Mouse (Mus musculus) hindbrain, embryonic 15.5 days (tissue): ENCODE results near the gene Pitx1. TPM values are rescaled to one million over a fixed set of nuclear protein-coding genes. Genes with fewer than 3 reads are reported as not detected.
A peak's percentile ranks its signal among the peaks of the same experiment; 100 is the strongest.

Source experiments
- ATAC-seq: fragments of 200-750 bp; cut with Nextera tagmentation; 2 replicates; pipeline ENCODE4 v1.8.0; 2017; ENCODE audit warnings: low read depth, moderate number of reproducible peaks, moderate TSS enrichment; ENCODE audit not compliant: low FRiP score
- H3K27ac ChIP-seq: fragments of 300-500 bp; sonication (generic); replicated peaks from 2 replicates; pipeline ENCODE4 v1.5.1; 2015; ENCODE audit warnings: mild to moderate bottlenecking, inconsistent platforms
- H3K27me3 ChIP-seq: fragments of 300-500 bp; sonication (generic); 2 replicates; pipeline ENCODE4 v1.6.1; 2015; ENCODE audit warnings: control low read depth, inconsistent platforms
- H3K36me3 ChIP-seq: fragments of 300-500 bp; sonication (generic); 2 replicates; pipeline ENCODE4 v1.6.1; 2015; ENCODE audit warnings: control low read depth, inconsistent platforms
- H3K4me1 ChIP-seq: fragments of 300-500 bp; sonication (generic); replicated peaks from 2 replicates; pipeline ENCODE4 v1.6.1; 2015; ENCODE audit warnings: control low read depth, inconsistent platforms
- H3K4me2 ChIP-seq: fragments of 300-500 bp; sonication (generic); 2 replicates; pipeline ENCODE4 v1.6.1; 2015; ENCODE audit warnings: moderate library complexity, mild to moderate bottlenecking, inconsistent platforms
- H3K4me3 ChIP-seq: fragments of 300-500 bp; sonication (generic); 2 replicates; pipeline ENCODE4 v1.5.1; 2015; ENCODE audit warnings: mild to moderate bottlenecking, inconsistent platforms
- H3K9ac ChIP-seq: fragments of 300-500 bp; sonication (generic); 2 replicates; pipeline ENCODE4 v1.6.1; 2015; ENCODE audit warnings: inconsistent platforms
- H3K9me3 ChIP-seq: fragments of 300-500 bp; sonication (generic); 2 replicates; pipeline ENCODE4 v1.6.1; 2016; ENCODE audit warnings: control low read depth, inconsistent platforms
- WGBS: fragments of 180-500 bp; shearing (Covaris S2); methylation state at CpG from one replicate; pipeline ENCODE4 v1.1.7; 2015; 5-methylcytosine and 5-hydroxymethylcytosine counted together
- polyA plus RNA-seq: library from polyadenylated mRNA; unstranded; fragments of >200 nt; fragmentation: Nextera tagmentation; extraction: Ambion mirVana; gene quantifications from 2 replicates; pipeline ENCODE4 v1.2.1, GENCODE M21; 2015

Pitx1 gene
- polyA plus RNA-seq, 1 experiment from 2014 or later, result 0.30 TPM

GRCm38 (mm10) chr13:55829018-55829655, 6.9 kb downstream of the Pitx1 start:
- no peak overlapping the region for H3K9ac ChIP-seq
- 2% methylated on average over 12 of the region's 12 CpGs for WGBS
- peaks cover 23% of the 10 kb centered on the region for H3K4me1 ChIP-seq

GRCm38 (mm10) chr13:55828141-55829017, 7.6 kb downstream of the Pitx1 start:
- Histone ChIP-seq H3K27me3 (peaks cover 81% of the 10 kb centered on the region), H3K4me3 (no peak overlapping the region), H3K4me1 (peaks cover 23% of the 10 kb centered on the region), H3K9ac (no peak overlapping the region), H3K27ac (no peak overlapping the region), H3K36me3 (no peaks in the 10 kb centered on the region), H3K9me3 (no peaks in the 10 kb centered on the region), H3K4me2 (no peak overlapping the region)
- under 1% methylated on average over 50 of the region's 50 CpGs for WGBS
- ATAC-seq, result no peak

More at GRCm38 (mm10) chr13:55829018-55829655, 6.9 kb downstream of the Pitx1 start:
- H3K27me3 ChIP-seq, result peaks cover 81% of the 10 kb centered on the region
- no peaks in the 10 kb centered on the region for H3K36me3 ChIP-seq
- no peak overlapping the region for H3K27ac ChIP-seq
- no peak for ATAC-seq
- H3K4me3 ChIP-seq, result no peak overlapping the region
- no peak overlapping the region for H3K4me2 ChIP-seq
- no peaks in the 10 kb centered on the region for H3K9me3 ChIP-seq

GRCm38 (mm10) chr13:55827679-55828140, 8.3 kb downstream of the Pitx1 start:
- H3K4me3 ChIP-seq, result no peak overlapping the region
- peaks cover 81% of the 10 kb centered on the region for H3K27me3 ChIP-seq
- 1% methylated on average over 6 of the region's 6 CpGs for WGBS
- peaks cover 23% of the 10 kb centered on the region for H3K4me1 ChIP-seq
- H3K9ac ChIP-seq, result no peak overlapping the region
- no peaks in the 10 kb centered on the region for H3K36me3 ChIP-seq
- H3K9me3 ChIP-seq, result no peaks in the 10 kb centered on the region
- ATAC-seq, result no peak
- no peak overlapping the region for H3K4me2 ChIP-seq
- no peak overlapping the region for H3K27ac ChIP-seq

GRCm38 (mm10) chr13:55826796-55827678, 9.0 kb downstream of the Pitx1 start:
- Histone ChIP-seq H3K36me3 (no peaks in the 10 kb centered on the region), H3K4me3 (no peak overlapping the region), H3K4me1 (peaks cover 23% of the 10 kb centered on the region), H3K27me3 (peaks cover 81% of the 10 kb centered on the region), H3K27ac (no peak overlapping the region), H3K9ac (no peak overlapping the region), H3K9me3 (no peaks in the 10 kb centered on the region), H3K4me2 (no peak overlapping the region)
- WGBS, result 4% methylated on average over 13 of the region's 13 CpGs
- ATAC-seq, result no peak

GRCm38 (mm10) chr13:55826008-55826671, 9.9 kb downstream of the Pitx1 start:
- Histone ChIP-seq H3K4me3 (no peak overlapping the region), H3K9me3 (no peaks in the 10 kb centered on the region), H3K4me2 (no peak overlapping the region), H3K36me3 (no peaks in the 10 kb centered on the region), H3K4me1 (peaks cover 19% of the 10 kb centered on the region), H3K27me3 (peaks cover 85% of the 10 kb centered on the region), H3K9ac (no peak overlapping the region), H3K27ac (no peak overlapping the region)
- WGBS, result under 1% methylated on average over 56 of the region's 56 CpGs
- no peak; the same call in 1 of the 2 replicates for ATAC-seq

GRCm38 (mm10) chr13:55825245-55825681, 10.7 kb downstream of the Pitx1 start:
- Histone ChIP-seq H3K27me3 (peaks cover 84% of the 10 kb centered on the region), H3K36me3 (no peaks in the 10 kb centered on the region), H3K27ac (no peak overlapping the region), H3K4me1 (peaks cover 11% of the 10 kb centered on the region), H3K9ac (no peak overlapping the region), H3K9me3 (no peaks in the 10 kb centered on the region), H3K4me3 (0 out of 2 replicates have a peak overlapping the region, but pooled peaks have one; percentile 2), H3K4me2 (no peak overlapping the region)
- no peak for ATAC-seq
- WGBS, result under 1% methylated on average over 28 of the region's 32 CpGs

- no peaks in the 10 kb centered on the region for H3K9me3 ChIP-seq
- H3K27ac ChIP-seq, result no peak overlapping the region
- H3K27me3 ChIP-seq, result peaks cover 77% of the 10 kb centered on the region
- H3K36me3 ChIP-seq, result no peaks in the 10 kb centered on the region
- no peak overlapping the region for H3K9ac ChIP-seq
- no peak overlapping the region for H3K4me3 ChIP-seq
- WGBS, result 15% methylated on average over 10 of the region's 10 CpGs
- ATAC-seq, result no peak
- no peak overlapping the region for H3K4me2 ChIP-seq
- H3K4me1 ChIP-seq, result peaks cover 5% of the 10 kb centered on the region
These were observed 11.6 kb downstream of the Pitx1 start for GRCm38 (mm10) chr13:55824151-55824945.

GRCm38 (mm10) chr13:55822499-55822898, 13.5 kb downstream of the Pitx1 start:
- peaks cover 5% of the 10 kb centered on the region for H3K4me1 ChIP-seq
- H3K4me2 ChIP-seq, result no peak overlapping the region
- ATAC-seq, result no peak
- H3K9ac ChIP-seq, result no peak overlapping the region
- no peaks in the 10 kb centered on the region for H3K36me3 ChIP-seq
- H3K27ac ChIP-seq, result no peak overlapping the region
- no peak overlapping the region for H3K4me3 ChIP-seq
- peaks cover 63% of the 10 kb centered on the region for H3K27me3 ChIP-seq
- H3K9me3 ChIP-seq, result no peaks in the 10 kb centered on the region
- 72% methylated on average over 5 of the region's 5 CpGs for WGBS

- Histone ChIP-seq H3K4me1 (no peaks in the 10 kb centered on the region), H3K4me2 (no peak overlapping the region), H3K9me3 (no peaks in the 10 kb centered on the region), H3K4me3 (no peak overlapping the region), H3K27ac (no peak overlapping the region), H3K9ac (no peak overlapping the region), H3K27me3 (0 out of 2 replicates have a peak, but pooled peaks cover 6% of the 10 kb centered on the region), H3K36me3 (no peaks in the 10 kb centered on the region)
- no peak for ATAC-seq
- WGBS, result 89% methylated on average over 6 of the region's 6 CpGs
These were observed 21.2 kb downstream of the Pitx1 start for GRCm38 (mm10) chr13:55814834-55815233.

- H3K9me3 ChIP-seq, result no peaks in the 10 kb centered on the region
- no peak overlapping the region for H3K9ac ChIP-seq
- H3K27me3 ChIP-seq, result 0 out of 2 replicates have a peak, but pooled peaks cover 6% of the 10 kb centered on the region
- no peaks in the 10 kb centered on the region for H3K36me3 ChIP-seq
- WGBS, result 62% methylated on average over 5 of the region's 5 CpGs
- H3K4me1 ChIP-seq, result no peaks in the 10 kb centered on the region
- no peak overlapping the region for H3K27ac ChIP-seq
- no peak overlapping the region for H3K4me2 ChIP-seq
- no peak overlapping the region for H3K4me3 ChIP-seq
- no peak for ATAC-seq
These were observed 22.4 kb downstream of the Pitx1 start for GRCm38 (mm10) chr13:55813490-55814016.
